Mouse (Mus musculus): ENCODE measurements at regions not wholly inside any gene's neighbourhood (a gene's known extent, or its start where the extent isn't known, plus 50 kb on each side); places are given as distances from the start of the nearest gene placed in this dataset.

DNA sequence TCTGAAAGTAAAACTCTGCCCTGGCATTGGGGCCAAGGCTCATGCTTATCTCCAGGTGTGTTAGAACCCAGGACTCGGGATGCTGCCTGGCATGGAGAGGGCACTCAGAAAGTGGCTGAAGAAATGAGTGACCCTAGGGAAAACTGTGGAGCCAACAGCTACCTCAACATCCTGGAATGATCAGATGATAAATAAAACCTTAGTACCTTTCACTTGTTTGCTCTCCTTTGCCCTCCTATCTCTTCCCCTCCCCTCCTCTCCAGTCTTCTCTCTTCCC is 240.9 kb upstream of the Xylt1 start:
- H3K27ac ChIP-seq (ENCODE audit: low read length): no peak overlapping the region
- no peak overlapping the region for H3K9ac ChIP-seq (ENCODE audit: low read depth, low read length)
- no peaks in the 10 kb centered on the region for H3K9me3 ChIP-seq (replicated peaks; ENCODE audit: control insufficient read depth, low read length)
- H3K36me3 ChIP-seq (ENCODE audit: control insufficient read depth, insufficient read depth): no peaks in the 10 kb centered on the region
- 41% methylated on average over 1 of the region's 1 CpGs for WGBS (ENCODE audit: insufficient replicate concordance)
- H3K4me3 ChIP-seq (ENCODE audit: low read depth, low read length): no peak overlapping the region
- ATAC-seq (ENCODE audit: low read depth): no peak
- H3K4me1 ChIP-seq (ENCODE audit: control insufficient read depth, low read depth, low read length): no peaks in the 10 kb centered on the region
- H3K4me2 ChIP-seq (ENCODE audit: low read depth, low read length): no peak overlapping the region
- no peaks in the 10 kb centered on the region for H3K27me3 ChIP-seq (ENCODE audit: control insufficient read depth, insufficient read depth, low read depth, low read length)

DNA sequence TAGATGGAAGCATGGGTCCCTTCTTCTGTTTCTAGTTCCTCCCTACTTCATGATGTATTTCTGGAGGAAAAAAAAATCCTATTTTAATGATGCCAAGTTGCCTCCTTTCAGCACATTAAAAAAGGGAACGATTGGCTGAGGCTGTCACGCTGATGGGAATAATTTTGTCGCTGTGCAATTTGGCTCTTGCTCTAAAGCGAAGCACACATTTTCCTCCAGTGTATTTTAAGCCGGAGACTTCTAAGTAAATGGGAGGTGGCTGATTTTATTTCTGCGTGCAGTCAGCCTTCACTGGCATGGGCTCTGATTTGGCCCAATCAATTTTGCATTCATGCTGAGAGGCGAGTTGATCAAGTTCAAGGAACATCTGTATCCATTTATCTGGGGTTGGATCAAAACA is 234.0 kb upstream of the Xylt1 start:
- Histone ChIP-seq H3K4me1 (ENCODE audit: control insufficient read depth, low read depth, low read length) (no peaks in the 10 kb centered on the region), H3K9ac (ENCODE audit: low read depth, low read length) (no peak overlapping the region), H3K4me2 (ENCODE audit: low read depth, low read length) (no peak overlapping the region), H3K4me3 (ENCODE audit: low read depth, low read length) (no peak overlapping the region), H3K27ac (ENCODE audit: low read length) (no peak overlapping the region), H3K9me3 (replicated peaks; ENCODE audit: control insufficient read depth, low read length) (no peaks in the 10 kb centered on the region), H3K27me3 (ENCODE audit: control insufficient read depth, insufficient read depth, low read depth, low read length) (no peaks in the 10 kb centered on the region), H3K36me3 (ENCODE audit: control insufficient read depth, insufficient read depth) (no peaks in the 10 kb centered on the region)
- no peak for ATAC-seq (ENCODE audit: low read depth)
- WGBS (ENCODE audit: insufficient replicate concordance): 62% methylated on average over 7 of the region's 7 CpGs

DNA sequence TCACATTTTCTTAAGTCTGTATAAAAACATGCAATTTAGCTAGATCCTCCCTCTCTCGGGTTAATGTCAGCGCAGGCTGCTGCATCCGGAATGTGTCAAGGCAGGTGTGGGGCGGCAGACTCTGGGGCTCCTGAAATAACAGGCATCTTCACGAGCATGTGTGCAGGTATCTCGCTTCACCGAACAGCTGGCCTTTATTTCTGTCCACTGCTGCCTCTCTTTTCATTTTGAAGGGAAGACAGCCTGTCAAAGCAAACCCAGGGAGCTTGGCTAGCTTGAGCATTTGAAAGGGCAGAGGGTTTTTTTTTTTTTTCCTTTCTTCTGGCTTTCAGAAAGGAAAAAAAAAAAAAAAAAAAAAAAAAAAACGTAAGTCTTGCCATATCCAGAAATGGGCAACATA is 230.4 kb upstream of the Xylt1 start:
- no peak overlapping the region for H3K4me3 ChIP-seq (ENCODE audit: low read depth, low read length)
- WGBS (ENCODE audit: insufficient replicate concordance): 65% methylated on average over 8 of the region's 8 CpGs
- H3K4me1 ChIP-seq (ENCODE audit: control insufficient read depth, low read depth, low read length): no peaks in the 10 kb centered on the region
- no peak overlapping the region for H3K27ac ChIP-seq (ENCODE audit: low read length)
- H3K27me3 ChIP-seq (ENCODE audit: control insufficient read depth, insufficient read depth, low read depth, low read length): no peaks in the 10 kb centered on the region
- ATAC-seq (ENCODE audit: low read depth): no peak
- H3K9me3 ChIP-seq (replicated peaks; ENCODE audit: control insufficient read depth, low read length): no peaks in the 10 kb centered on the region
- no peaks in the 10 kb centered on the region for H3K36me3 ChIP-seq (ENCODE audit: control insufficient read depth, insufficient read depth)
- H3K9ac ChIP-seq (ENCODE audit: low read depth, low read length): no peak overlapping the region
- no peak overlapping the region for H3K4me2 ChIP-seq (ENCODE audit: low read depth, low read length)

DNA sequence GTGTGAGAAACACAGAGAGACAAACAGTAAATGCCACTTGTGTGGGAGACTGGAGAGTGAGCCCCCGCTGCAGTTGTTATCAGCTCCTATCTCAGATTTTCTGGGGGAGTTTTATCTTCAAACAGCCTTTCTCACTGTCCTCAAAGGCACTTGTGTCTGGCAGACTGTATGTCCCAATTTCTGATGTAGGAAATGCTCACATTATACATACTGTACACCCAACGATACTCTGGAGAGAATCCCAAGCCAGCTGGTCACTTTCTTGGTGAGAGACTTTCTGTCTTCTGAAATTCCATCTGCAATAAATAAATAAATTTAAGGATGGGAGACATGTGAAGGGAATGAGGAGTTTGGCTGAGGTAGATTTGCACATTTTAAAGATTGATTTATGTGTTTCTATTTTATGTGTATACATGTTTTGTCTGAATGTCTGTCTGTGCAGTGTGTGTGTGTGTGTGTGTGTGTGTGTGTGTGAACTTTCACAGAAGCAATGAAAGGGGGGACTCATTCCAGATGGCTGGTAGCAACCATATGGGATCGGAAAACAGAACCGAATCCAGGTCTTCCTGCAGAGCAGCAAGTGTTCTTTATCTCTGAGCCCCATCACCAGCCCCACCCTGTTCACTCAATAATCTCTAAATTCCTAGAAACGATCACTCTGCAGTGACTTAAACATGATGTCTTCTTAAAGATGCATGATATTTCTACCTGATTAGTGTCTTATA is 226.8 kb upstream of the Xylt1 start:
- 63% methylated on average over 5 of the region's 5 CpGs for WGBS (ENCODE audit: insufficient replicate concordance)

DNA sequence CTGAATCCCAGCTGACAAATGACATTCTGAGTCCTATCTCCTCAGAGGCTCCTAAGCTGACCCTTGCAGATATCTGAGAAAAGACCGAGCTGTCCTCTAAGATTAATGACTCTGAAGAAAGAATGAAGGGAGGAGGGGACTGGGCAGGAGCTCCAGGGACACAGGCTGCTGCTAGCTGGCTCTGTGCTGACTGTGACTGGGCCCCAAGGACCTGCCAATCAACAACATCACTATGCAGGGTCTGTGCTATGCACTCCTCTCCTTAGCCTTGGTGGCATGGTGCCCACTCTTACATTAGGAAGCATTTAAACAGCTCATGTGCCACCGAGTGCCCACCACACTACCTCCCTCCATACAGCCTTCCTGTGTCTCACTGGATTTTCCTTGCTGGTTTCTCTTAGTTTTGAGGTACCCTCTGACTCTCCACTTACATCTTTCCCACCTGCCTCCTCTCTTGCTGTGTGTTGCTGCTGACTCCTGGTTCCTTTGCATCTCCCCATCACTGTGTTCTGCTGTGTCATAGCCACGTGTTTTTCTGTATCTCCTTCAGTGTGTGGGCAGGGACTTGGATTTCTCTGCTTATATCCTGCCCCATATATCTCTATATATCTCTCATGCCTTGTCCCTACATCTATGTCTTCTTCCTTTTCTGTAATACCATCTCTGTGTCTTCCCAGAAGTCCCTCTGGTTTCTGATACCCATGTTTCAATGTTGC is 219.4 kb upstream of the Xylt1 start:
- Histone ChIP-seq H3K4me3 (ENCODE audit: low read depth, low read length) (no peak overlapping the region), H3K4me1 (ENCODE audit: control insufficient read depth, low read depth, low read length) (no peaks in the 10 kb centered on the region), H3K9me3 (replicated peaks; ENCODE audit: control insufficient read depth, low read length) (no peaks in the 10 kb centered on the region), H3K27me3 (ENCODE audit: control insufficient read depth, insufficient read depth, low read depth, low read length) (no peaks in the 10 kb centered on the region), H3K27ac (ENCODE audit: low read length) (no peak overlapping the region), H3K9ac (ENCODE audit: low read depth, low read length) (no peak overlapping the region), H3K4me2 (ENCODE audit: low read depth, low read length) (no peak overlapping the region), H3K36me3 (ENCODE audit: control insufficient read depth, insufficient read depth) (no peaks in the 10 kb centered on the region)
- WGBS (ENCODE audit: insufficient replicate concordance): 27% methylated on average over 3 of the region's 3 CpGs
- no peak for ATAC-seq (ENCODE audit: low read depth)

More for the DNA sequence above, 226.8 kb upstream of the Xylt1 start:
- H3K9ac ChIP-seq (ENCODE audit: low read depth, low read length): no peak overlapping the region
- no peaks in the 10 kb centered on the region for H3K4me1 ChIP-seq (ENCODE audit: control insufficient read depth, low read depth, low read length)
- H3K4me3 ChIP-seq (ENCODE audit: low read depth, low read length): no peak overlapping the region
- no peak for ATAC-seq (ENCODE audit: low read depth)
- H3K36me3 ChIP-seq (ENCODE audit: control insufficient read depth, insufficient read depth): no peaks in the 10 kb centered on the region
- no peaks in the 10 kb centered on the region for H3K9me3 ChIP-seq (replicated peaks; ENCODE audit: control insufficient read depth, low read length)
- no peaks in the 10 kb centered on the region for H3K27me3 ChIP-seq (ENCODE audit: control insufficient read depth, insufficient read depth, low read depth, low read length)
- no peak overlapping the region for H3K4me2 ChIP-seq (ENCODE audit: low read depth, low read length)
- no peak overlapping the region for H3K27ac ChIP-seq (ENCODE audit: low read length)

DNA sequence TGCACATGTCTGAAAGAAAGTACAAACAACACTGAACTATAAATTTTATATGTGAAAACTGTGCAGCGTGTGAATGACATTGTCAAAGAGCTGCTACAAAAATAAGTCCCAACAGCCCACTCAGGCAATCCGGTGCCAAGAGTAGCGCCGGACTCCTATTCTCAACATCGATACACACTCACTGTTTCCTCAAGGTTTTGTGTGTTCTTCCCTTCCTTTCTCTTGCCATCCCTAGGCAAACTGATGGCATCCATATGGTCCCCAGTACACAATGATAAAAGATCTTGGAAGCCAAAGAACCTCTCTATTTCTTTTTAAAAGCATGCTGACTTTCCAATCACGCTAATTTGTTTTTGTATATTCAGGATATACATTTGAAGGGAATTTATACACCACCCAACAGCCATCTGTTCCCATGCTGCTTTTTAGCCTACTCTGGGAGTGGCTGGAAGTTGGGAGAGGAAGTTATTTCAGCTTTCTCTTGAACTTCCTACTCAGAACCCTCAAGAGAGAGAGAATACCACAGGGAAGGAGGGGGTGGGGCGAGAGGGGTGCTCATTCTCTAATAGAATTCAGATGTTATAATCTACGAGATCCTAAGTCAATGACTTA is 205.9 kb upstream of the Xylt1 start:
- no peaks in the 10 kb centered on the region for H3K9me3 ChIP-seq (replicated peaks; ENCODE audit: control insufficient read depth, low read length)
- no peak for ATAC-seq (ENCODE audit: low read depth)
- no peak overlapping the region for H3K4me3 ChIP-seq (ENCODE audit: low read depth, low read length)
- no peaks in the 10 kb centered on the region for H3K4me1 ChIP-seq (ENCODE audit: control insufficient read depth, low read depth, low read length)
- no peak overlapping the region for H3K27ac ChIP-seq (ENCODE audit: low read length)
- no peaks in the 10 kb centered on the region for H3K36me3 ChIP-seq (ENCODE audit: control insufficient read depth, insufficient read depth)
- no peak overlapping the region for H3K4me2 ChIP-seq (ENCODE audit: low read depth, low read length)
- WGBS (ENCODE audit: insufficient replicate concordance): 68% methylated on average over 8 of the region's 8 CpGs
- no peaks in the 10 kb centered on the region for H3K27me3 ChIP-seq (ENCODE audit: control insufficient read depth, insufficient read depth, low read depth, low read length)
- H3K9ac ChIP-seq (ENCODE audit: low read depth, low read length): no peak overlapping the region

DNA sequence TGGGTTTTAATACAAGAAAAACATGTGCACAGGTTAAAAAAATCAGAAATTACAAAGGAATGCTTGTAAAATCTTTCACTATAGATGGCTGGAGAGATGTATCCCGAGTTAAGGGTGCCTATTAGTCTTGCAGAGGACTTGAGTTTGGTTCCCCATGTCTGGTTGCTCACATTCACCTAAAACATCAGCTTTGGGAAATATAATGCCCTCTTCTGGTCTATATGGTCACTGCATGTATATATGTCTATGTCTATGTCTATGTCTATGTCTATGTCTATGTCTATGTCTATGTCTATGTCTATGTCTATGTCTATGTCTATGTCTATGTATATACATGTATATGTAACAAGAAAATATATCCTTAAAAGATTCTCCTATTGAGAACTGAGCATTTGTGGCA is 196.8 kb upstream of the Xylt1 start:
- 25% methylated on average over 1 of the region's 1 CpGs for WGBS (ENCODE audit: insufficient replicate concordance)

DNA sequence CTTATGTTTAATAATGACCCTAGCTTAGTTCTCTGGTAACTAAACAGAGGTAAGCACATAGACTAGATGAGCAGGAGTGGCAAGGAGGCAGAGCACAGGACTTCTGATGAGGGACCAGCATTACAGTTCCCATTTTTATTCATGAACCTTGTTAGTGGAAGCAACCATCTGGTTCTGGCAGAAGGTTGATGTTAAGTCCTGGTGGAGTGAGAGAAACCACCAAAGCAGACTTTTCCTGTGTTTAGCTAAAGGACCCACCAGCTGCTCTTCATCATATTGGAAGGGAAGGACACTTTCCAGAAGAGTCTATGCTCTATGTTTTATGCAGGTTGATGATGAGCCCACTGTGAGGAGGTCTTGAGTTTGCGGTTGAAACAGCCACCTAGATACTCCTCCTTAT is 194.9 kb upstream of the Xylt1 start:
- no peak for ATAC-seq (ENCODE audit: low read depth)
- H3K4me3 ChIP-seq (ENCODE audit: low read depth, low read length): no peak overlapping the region
- H3K27ac ChIP-seq (ENCODE audit: low read length): no peak overlapping the region
- no peaks in the 10 kb centered on the region for H3K4me1 ChIP-seq (ENCODE audit: control insufficient read depth, low read depth, low read length)
- no peaks in the 10 kb centered on the region for H3K27me3 ChIP-seq (ENCODE audit: control insufficient read depth, insufficient read depth, low read depth, low read length)
- H3K9me3 ChIP-seq (replicated peaks; ENCODE audit: control insufficient read depth, low read length): no peaks in the 10 kb centered on the region
- no peaks in the 10 kb centered on the region for H3K36me3 ChIP-seq (ENCODE audit: control insufficient read depth, insufficient read depth)
- no peak overlapping the region for H3K4me2 ChIP-seq (ENCODE audit: low read depth, low read length)
- no peak overlapping the region for H3K9ac ChIP-seq (ENCODE audit: low read depth, low read length)
- WGBS (ENCODE audit: insufficient replicate concordance): 70% methylated on average over 1 of the region's 1 CpGs

More for the DNA sequence above, 196.8 kb upstream of the Xylt1 start:
- Histone ChIP-seq H3K4me3 (ENCODE audit: low read depth, low read length) (no peak overlapping the region), H3K27ac (ENCODE audit: low read length) (no peak overlapping the region), H3K9ac (ENCODE audit: low read depth, low read length) (no peak overlapping the region), H3K4me1 (ENCODE audit: control insufficient read depth, low read depth, low read length) (no peaks in the 10 kb centered on the region), H3K27me3 (ENCODE audit: control insufficient read depth, insufficient read depth, low read depth, low read length) (no peaks in the 10 kb centered on the region), H3K4me2 (ENCODE audit: low read depth, low read length) (no peak overlapping the region), H3K9me3 (replicated peaks; ENCODE audit: control insufficient read depth, low read length) (no peaks in the 10 kb centered on the region), H3K36me3 (ENCODE audit: control insufficient read depth, insufficient read depth) (no peaks in the 10 kb centered on the region)
- no peak for ATAC-seq (ENCODE audit: low read depth)

DNA sequence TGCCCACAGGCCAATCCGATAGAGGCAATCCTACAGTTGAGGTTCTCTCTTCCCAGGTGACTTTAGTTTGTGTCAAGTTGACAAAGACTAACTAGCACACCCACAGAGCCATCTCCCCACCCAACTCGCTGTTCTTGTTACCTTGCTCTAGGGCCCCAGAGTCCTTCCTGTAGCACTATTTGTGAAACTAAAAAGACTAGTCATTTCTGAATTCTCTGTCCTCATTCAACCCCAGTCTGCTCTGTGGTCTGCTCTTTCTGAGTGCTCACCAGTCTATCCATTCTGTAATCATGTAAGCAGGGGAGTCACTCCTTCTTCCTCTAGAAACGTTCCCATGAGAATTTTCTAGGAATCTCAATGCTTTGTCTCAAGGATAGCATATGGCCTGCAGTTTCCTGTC is 184.2 kb upstream of the Xylt1 start:
- H3K4me3 ChIP-seq (ENCODE audit: low read depth, low read length): no peak overlapping the region
- 42% methylated on average over 3 of the region's 3 CpGs for WGBS (ENCODE audit: insufficient replicate concordance)

More for the DNA sequence above, 184.2 kb upstream of the Xylt1 start:
- Histone ChIP-seq H3K9me3 (replicated peaks; ENCODE audit: control insufficient read depth, low read length) (no peaks in the 10 kb centered on the region), H3K27me3 (ENCODE audit: control insufficient read depth, insufficient read depth, low read depth, low read length) (no peaks in the 10 kb centered on the region), H3K4me1 (ENCODE audit: control insufficient read depth, low read depth, low read length) (no peaks in the 10 kb centered on the region), H3K27ac (ENCODE audit: low read length) (no peak overlapping the region), H3K9ac (ENCODE audit: low read depth, low read length) (no peak overlapping the region), H3K36me3 (ENCODE audit: control insufficient read depth, insufficient read depth) (no peaks in the 10 kb centered on the region), H3K4me2 (ENCODE audit: low read depth, low read length) (no peak overlapping the region)
- ATAC-seq (ENCODE audit: low read depth): no peak

All from liver, embryonic 16.5 days (tissue).